Mouse (Mus musculus): Measurements from ENCODE around the gene Abhd15.

Gene Abhd15

DNA sequence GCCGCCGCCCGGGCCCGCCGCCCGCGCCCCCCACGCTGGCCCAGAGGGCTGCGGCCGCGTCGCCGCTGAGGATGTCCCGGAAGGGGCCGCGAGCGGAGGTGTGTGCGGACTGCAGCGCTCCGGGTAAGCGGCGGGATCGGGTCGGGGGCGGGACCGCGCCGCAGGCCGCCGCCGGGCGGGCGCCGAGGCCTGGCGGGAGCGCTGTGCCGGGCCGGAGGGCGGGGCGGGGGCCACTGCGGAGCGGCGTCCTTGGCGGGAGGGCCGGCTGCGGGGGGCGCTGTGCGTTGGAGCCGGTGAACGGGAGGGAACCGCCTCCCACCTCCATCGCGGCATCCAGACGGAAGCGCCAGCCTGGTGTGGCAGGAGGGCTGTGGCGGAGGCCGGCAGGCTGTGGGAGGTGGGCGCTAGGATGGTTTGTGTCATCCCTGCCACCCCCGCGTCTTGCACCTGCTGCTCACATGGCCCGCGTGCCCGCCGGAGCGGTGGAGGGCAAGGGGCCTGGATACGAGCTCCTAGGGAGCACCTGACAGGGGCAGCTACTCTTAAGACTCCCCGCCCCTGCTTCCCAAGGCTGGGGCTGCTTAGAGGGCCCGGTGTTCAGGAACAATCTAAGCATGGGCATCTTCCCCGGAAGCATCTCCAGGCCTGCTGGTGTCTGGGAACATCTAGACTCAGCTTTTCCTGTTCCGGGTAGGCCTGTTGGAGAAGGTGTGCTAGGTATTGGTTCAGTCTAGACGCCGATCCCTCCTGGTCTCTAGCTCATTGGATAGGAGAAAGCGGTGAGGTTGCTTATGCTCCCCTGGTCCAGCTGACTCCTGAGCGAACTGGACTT lies 21.2 kb upstream of the Abhd15 start, which contains the start of gene Git1:
Git1 (plus strand) TSS at position 51 of the 832 bp plus-strand sequence.
- peak; percentile 45 for DNase-seq (ENCODE audit: low spot score)

DNA sequence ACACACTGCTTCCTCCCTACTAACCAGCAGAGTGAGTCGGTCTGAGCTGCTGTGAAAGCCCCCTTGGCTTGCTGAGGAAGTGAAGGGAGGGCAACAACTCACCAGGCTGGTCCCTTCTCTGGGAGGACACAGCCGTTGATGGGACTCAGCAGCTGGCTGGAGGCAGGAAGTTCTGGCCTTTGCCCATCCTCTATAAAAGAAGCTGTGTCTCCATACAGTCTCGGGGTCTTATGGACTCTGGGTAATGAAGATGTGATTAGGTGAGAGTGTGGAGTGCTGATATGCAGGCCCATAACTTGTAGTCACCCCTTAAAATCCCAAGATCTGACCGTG lies 20.6 kb upstream of the Abhd15 start:
- DNase-seq (ENCODE audit: low spot score), result no peak

DNA sequence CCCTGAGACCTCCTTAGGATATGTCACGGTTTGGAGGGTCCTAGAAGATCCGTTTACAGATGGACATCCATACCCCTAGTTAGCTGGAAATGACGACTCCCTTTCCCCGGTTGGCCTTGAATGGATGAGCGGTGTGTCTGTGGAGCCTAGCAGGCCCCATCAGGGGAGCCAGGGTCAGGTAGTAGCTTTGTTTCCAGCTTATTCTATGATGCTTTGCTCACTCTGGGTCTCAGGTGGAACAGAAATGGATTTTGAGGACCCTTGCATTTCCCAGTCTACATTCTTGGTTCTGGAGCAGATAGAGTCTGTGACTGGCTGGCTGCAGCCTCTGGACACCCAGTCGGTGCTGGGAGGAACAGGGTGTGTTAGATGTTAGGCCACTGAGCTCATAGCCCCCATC lies 20.1 kb upstream of the Abhd15 start:
- no peak for DNase-seq (ENCODE audit: low spot score)

DNA sequence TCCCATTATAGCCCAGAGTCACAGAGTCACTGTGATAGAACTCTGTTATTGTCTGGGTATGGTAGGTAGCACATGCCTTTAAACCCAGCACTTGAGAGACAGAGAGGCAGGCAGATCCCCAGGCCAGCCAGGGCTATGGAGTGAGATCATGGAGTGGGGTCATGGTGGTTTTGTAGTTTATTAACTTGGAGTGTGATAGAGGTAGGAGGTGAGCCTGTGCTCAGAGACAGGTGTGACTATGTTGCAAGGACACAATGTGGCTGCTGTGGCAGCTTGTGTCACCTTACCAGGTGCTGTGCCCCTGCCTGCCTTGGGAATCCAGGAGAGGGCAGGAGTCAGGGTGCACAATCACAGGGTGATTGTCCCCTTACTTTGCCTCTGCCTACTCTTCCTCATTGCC lies 19.4 kb upstream of the Abhd15 start:
- DNase-seq (ENCODE audit: low spot score), result no peak

DNA sequence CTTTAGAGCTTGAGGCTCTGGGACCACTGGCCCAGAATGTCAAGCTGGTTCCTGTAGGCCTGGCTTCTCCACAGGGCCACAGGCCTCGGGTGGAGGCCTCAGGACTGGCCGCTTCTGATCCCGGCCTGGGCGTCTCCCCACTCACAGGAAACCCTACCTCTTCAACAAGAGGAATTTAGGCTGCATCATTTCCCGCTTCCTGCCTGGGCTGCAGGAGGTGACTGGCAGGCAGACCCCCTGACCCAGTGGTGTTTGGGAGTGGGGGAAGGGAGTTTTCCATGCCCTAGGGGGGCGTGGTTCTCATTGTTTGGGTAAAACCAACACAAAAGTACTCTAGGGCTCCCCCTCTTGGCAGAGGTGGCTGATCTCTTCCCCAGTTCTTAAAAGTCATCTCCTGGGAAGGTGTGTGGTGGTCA lies 17.6 kb upstream of the Abhd15 start:
- DNase-seq (ENCODE audit: low spot score), result peak; percentile 87

DNA sequence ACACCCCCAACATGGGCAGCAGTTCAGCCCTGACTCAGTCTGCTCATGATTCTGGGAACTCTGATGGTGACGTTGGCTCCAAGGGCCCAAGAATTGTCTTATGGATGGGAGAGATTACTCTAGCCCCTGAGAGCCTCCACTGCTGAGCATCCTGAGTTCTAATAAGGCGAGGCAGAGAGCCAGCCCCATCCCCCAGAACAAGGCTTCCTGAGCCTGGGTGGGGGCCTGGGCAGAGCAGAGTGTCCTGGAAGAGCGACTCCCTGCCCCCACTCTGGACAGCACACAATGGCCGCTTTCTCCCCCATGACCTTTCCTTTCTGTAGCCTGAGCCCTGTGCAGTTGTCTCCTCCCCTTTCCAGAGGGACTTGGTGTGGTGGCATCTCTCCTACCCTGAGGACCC lies 17.1 kb upstream of the Abhd15 start:
- peak; percentile 17 for DNase-seq (ENCODE audit: low spot score)

DNA sequence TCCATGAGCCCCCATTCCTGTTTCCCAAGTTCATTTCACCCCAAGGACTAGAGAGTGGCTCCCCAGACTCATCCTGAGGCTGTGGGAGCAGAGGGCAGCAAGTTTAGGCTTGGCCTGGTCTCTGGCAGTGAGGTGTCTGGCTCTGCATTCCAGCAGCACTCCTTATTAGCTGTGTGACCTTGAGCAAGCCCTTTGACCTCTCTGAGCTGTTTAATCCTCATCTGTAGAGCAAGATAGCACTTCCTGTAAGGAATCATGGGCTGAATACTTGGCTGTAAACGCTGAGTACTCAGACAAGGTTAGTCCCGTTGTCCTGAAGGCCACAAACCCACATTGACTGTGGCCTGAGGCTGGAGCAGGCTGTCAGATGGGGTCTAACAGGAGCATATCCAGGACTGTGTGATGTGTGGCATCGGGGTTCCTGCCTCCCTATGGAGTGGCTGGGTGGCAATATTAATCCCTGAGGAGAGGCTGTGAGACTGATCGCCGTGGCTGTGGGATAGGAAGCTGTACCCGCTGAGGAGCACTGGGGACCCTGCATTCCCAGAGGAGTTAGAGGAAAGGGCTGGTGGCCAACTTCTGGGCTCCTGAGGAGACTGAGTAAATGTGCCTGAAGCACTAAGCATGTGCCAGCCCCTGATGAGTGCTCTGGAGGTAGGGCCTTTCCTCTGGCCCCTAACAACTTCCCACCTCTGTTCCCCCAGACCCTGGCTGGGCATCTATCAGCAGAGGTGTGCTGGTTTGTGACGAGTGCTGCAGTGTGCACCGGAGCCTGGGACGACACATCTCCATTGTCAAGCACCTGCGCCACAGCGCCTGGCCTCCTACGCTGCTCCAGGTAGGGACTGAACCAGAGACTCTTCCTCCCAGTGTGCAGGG lies 16.4 kb upstream of the Abhd15 start:
- DNase-seq (ENCODE audit: low spot score), result peak; percentile 21

DNA sequence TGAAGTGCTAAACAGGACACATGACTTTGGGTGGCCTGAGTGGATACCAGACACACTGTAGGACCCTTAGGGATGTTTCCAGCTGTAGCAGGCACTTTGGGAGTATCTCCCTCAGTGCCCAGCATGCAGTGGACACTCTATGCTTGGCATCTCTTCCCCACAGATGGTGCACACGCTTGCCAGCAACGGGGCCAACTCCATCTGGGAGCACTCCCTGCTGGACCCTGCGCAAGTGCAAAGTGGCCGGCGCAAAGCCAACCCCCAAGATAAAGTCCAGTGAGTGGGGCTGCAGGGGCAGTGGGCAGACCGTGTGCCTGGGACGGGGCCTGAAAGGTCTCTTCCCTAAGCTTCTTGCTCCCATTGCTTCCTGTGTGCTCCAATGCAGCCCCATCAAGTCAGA lies 15.6 kb upstream of the Abhd15 start:
- no peak for DNase-seq (ENCODE audit: low spot score)

DNA sequence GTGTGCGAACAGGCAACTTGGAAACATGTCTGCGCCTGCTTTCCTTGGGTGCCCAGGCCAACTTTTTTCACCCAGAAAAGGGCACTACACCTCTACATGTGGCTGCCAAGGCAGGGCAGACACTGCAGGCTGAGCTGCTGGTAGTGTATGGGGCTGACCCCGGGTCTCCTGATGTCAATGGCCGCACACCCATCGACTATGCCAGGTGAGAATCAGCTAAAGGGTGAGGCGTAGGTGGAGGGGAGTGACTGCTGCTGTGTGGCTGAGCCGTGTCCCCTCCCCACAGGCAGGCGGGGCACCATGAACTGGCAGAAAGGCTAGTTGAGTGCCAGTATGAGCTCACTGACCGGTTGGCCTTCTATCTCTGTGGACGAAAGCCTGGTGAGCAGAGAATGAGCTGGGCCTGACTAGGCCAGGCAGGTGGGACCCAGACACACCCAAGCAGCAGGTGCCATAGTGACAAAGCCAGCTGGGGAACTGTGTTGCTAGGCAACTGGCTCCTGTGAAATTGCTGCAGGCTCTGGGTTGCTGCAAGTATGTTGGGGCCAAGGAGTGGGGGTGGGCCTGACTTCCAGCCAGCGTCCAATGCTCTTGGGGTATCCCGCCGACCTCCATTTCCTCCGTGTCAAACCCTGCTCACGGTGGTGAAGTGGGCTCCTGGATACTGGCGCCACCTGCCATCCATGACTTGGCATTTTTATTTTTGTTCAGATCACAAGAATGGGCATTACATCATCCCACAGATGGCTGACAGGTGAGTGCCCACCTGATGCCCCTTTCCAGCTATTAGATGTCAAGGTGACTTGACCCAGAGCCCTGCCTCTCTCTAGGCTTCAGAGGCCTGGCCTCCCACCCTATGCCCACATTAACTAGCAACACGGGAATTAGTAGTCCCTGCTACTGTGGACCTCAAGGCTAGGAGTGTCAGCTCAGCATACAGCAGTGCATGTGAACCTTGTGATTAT lies 14.3 kb upstream of the Abhd15 start:
- peak; percentile 16 for DNase-seq (ENCODE audit: low spot score)

DNA sequence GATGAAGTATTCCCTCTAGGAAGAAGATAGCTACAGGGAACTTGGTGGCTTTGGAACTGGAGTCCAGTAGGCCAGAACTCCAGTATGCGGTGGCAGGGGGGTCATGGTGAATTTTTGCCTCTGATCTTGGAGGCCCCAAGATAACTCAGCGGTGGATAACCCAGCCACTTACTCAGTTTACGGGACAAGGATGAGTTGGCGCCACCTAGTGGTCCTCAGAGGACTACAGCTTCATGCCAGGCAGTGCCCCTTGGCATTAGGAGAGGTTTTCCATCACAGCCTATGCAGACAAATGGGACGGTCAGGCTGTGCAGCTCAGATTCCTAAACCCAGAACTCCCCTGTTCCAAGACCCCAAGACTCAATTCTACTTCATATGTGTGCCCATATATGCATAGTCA lies 13.5 kb upstream of the Abhd15 start:
- peak; percentile 91 for DNase-seq (ENCODE audit: low spot score)

DNA sequence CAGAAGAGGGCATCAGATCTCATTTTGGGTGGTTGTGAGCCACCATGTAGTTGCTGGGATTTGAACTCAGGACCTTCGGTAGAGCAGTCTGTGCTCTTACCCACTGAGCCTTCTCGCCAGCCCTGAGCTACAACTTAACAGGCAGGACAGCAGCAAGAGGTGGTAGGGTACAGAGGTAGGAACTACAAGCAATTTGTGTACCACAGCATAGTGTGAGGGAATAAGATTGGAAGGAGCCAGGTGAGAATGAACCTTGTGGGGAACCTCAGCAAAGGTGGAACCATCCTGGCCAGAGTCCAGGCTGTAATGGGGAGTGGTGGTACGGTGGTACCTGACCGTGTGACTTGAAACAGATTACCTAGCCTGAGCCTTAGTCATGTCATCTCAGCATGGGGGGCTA lies 12.9 kb upstream of the Abhd15 start:
- DNase-seq (ENCODE audit: low spot score), result no peak

DNA sequence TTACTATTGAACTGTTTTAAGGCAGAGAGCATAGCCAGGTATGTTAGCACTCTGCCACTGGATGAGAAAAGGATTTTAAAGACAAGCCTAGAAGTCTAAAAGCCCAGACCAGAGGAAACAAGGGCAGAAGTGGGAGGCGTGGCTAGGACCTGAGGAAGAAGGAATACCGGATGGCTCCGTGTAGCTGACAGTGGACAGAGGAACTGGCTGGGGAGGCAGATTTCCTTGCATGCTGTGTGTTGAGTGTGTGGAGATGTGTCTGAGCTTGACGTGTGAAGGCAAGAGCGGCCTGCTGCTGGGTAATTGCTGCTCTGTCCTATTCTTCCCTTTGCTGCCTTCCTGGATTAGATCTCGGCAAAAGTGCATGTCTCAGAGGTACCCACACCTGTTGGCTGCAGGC lies 12.4 kb upstream of the Abhd15 start:
- DNase-seq (ENCODE audit: low spot score), result no peak

DNA sequence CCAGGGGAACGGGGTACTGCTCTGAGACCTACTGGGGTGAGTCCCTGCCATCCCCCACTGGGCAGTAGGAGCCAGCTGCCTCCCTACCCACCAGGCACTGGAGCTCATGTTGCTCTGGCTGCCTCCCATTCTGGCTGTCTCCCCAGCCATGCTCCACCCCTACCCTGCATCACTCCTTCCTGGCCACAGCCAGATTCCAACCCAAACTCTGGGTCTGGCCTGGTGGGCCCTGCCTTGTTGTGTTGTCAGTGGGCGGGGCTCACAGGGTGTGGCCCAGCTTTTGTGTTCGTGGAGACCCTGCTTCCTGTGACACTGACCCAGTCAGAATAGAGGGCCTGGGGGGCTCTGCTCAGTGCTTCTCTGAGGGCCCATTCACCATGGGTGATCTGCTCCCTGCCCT lies 11.4 kb upstream of the Abhd15 start:
- no peak for DNase-seq (ENCODE audit: low spot score)

DNA sequence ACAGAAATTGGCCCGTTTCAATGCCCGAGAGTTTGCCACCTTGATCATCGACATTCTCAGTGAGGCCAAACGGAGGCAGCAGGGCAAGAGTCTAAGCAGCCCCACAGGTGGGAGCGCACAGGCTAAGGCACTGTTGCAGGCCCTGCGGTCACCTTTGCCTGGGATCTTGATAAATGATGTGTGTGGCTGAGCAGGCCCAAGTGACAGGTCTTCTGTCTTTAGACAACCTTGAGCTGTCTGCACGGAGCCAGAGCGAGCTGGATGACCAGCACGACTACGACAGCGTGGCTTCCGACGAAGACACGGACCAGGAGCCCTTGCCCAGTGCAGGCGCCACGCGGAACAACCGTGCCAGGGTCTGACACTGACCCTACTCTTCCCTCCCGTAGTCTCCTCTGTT lies 10.5 kb upstream of the Abhd15 start:
- no peak for DNase-seq (ENCODE audit: low spot score)

DNA sequence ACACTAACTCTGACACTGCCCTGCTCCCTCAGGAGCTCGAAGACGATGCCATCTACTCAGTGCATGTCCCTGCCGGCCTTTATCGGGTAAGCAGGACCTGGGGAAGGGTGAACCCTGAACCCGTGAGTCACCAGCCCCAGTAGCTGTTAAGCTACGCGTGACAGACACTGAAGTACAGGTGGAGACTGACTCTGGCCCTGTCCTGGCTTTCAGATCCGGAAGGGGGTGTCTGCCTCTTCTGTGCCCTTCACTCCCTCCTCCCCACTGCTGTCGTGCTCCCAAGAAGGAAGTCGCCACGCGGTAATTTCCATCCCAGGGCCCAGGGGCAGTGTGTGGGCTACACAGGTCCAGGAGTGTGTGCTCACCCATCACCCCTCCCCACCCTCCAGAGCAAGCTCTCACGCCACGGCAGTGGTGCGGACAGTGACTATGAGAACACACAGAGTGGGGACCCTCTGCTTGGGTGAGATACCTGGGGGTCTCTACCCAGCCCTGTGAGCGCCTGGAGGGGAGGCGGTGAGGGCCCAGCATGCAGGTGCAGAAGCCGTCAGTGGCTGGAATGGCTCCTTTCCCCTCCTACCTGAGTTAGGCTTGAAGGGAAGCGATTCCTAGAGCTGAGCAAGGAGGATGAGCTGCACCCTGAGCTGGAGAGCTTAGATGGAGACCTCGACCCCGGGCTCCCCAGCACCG lies 9.5 kb upstream of the Abhd15 start:
- DNase-seq (ENCODE audit: low spot score), result no peak

DNA sequence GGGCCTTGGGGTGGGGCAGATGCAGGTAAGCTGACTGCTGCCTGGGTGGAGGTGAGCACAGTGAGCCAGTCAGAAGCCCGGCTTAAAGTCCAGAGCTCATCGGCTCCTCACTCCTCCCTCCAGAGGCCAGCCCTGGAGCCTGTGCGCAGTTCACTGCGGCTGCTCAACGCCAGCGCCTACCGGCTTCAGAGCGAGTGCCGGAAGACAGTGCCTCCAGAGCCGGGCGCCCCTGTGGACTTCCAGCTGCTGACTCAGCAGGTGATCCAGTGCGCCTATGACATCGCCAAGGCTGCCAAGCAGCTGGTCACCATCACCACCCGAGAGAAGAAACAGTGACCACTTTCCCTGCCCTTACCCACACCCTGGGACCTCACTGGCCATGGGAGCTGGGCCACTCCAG lies 8.6 kb upstream of the Abhd15 start:
- DNase-seq (ENCODE audit: low spot score), result no peak

DNA sequence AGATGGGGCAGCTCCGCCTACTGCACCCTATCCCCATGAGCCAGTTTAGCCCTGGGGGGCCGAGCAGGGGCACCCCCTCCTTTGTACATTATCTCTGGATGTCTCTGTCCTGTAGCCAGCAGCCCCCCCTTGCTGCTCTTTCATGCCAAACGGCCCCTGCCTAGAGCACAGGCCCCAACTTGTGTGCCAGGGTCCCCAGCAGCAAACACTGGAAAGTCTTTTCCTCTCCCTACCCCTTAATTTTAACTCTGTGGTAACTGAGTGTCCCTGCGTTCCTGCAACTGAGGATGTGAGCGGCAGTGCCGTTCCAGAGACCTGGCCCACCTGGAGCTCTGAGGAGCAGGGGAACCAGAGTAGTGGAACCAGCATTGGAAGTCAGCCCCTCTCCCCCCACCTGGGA lies 8.0 kb upstream of the Abhd15 start:
- no peak for DNase-seq (ENCODE audit: low spot score)

DNA sequence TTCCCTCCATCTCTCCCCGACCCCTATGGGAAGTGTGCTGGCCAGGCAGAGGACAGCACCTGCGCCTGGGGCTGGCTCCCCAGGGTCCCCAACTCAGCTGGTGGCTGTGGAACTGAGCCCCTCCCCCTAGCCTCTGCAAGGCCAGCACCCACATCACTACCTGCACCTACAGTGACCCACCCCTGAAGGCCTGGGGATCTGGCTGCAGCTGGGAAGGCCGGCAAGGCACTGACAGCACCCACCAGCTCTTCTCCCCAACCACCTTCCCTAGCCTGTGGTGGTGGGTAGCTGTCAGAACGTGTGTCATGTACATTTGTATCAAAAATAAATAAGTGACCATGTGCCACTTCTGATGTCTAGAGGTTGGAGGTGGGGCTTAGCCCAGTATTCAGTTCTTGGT lies 7.5 kb upstream of the Abhd15 start:
- no peak for DNase-seq (ENCODE audit: low spot score)

DNA sequence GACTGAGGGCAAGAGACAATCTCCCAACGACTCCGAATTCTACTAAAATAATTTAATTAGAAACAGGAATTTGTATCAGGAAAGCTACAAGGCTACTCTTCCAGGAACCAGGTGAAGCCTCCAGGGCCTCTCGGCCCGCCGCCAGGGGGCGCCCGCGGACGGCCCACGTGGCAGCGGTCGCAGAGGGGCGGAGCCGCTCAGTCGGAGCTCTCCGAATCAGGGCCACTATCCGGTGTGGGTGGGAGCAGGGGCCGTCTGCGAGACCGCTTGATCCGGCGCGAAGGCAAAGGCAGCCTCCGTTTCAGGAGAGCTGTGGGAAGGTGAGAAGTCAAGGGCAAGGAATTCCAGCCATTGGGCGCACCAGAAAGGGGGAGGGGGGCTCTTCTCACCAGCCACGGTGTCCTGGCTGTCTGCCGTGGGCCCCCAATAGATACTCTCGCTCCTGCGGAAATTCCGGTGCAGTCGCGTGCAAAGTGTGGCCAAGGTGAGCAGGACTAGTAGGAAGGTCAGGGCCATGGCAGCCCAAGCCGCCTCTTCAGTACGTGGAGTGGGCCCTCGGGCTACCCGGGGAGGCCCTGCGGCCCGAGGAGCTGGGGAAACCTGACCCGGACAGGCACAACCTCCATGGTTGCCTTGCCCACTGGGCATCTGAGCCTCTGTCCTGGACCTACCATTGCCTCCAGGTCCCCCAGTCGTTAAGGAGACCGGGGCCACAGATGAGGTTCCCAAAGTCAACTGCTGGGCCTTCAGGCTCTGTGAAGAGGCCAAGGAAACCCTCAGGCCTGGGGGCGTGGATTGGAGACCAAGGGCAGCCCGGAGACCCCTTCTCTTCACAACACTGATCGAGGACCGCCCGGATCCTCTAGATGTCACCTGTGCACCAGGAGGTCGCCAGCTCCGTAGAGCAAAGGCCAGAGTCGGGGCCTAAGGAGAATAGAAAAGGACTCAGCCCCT lies 6.6 kb upstream of the Abhd15 start:
- DNase-seq (ENCODE audit: low spot score), result peak; percentile 92

DNA sequence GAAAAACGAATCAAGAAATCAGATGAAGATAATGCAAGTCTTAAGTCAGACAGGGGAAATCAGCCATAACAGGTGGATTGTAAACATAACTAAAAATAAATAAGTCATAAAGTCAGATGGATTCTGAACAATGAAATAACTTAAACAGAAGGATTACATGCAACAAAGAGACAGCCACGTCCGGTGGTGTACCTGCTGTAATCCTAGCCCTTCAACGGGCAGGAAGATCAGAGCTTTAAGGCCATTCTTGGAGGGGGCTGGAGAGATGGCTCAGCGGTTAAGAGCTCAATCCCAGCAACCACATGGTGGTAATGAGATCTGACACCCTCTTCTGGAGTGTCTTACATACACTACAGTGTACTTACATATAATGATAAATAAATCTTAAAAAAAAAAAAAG lies 3.6 kb upstream of the Abhd15 start:
- no peak for DNase-seq (ENCODE audit: low spot score)
